Comparison of ENCODE assay signal across 19 mouse cellular contexts in genomic region chr4:83337717-83338116, GRCm38 (mm10).
"Had no signal": no experiment of that assay in that cellular context is flagged by ENCODE, and none has a peak within 500 bp of the region (broad histone marks: within the 10 kb centered on the region; RNA-seq: fewer than 3 reads in every experiment).

No protein-coding gene starts in this region.

- H3K27me3 ChIP-seq: midbrain, embryonic 12.5 days; neural tube, embryonic 13.5 days; neural tube, embryonic 15.5 days had no signal

- H3K4me1 ChIP-seq: midbrain, embryonic 10.5 days; midbrain, embryonic 12.5 days; neural tube, embryonic 13.5 days; neural tube, embryonic 15.5 days had no signal

- ATAC-seq: midbrain, embryonic 16.5 days had no signal

- DNase-seq: lung, adult 18-20 months; lung, embryonic 14.5 days; lung, postnatal 10 days; lung, postnatal 4 days; midbrain, embryonic 14.5 days; retina, postnatal 1 day; right cerebral cortex, adult 18-20 months; right cerebral cortex, postnatal 25 days; right cerebral cortex, postnatal 4 days; spleen, adult 18-20 months; thymus, adult 18-20 months; thymus, postnatal 14 days; thymus, postnatal 4 days had no signal

- H3K9ac ChIP-seq: lung, embryonic 14.5 days; midbrain, embryonic 12.5 days; neural tube, embryonic 13.5 days; neural tube, embryonic 15.5 days had no signal

- H3K9me3 ChIP-seq: midbrain, embryonic 10.5 days; midbrain, embryonic 12.5 days; neural tube, embryonic 13.5 days; neural tube, embryonic 15.5 days had no signal

- H3K36me3 ChIP-seq: midbrain, embryonic 10.5 days; midbrain, embryonic 12.5 days; neural tube, embryonic 13.5 days; neural tube, embryonic 15.5 days had no signal

- H3K4me2 ChIP-seq: lung, embryonic 14.5 days; midbrain, embryonic 12.5 days; neural tube, embryonic 13.5 days; neural tube, embryonic 15.5 days had no signal

- H3K27ac ChIP-seq: midbrain, embryonic 10.5 days; midbrain, embryonic 12.5 days; neural tube, embryonic 13.5 days; neural tube, embryonic 15.5 days had no signal

- H3K4me3 ChIP-seq: midbrain, embryonic 10.5 days; midbrain, embryonic 12.5 days; myocyte; neural tube, embryonic 13.5 days; neural tube, embryonic 15.5 days had no signal
